9 mouse cellular contexts compared by ENCODE assay signal in the genomic region with DNA sequence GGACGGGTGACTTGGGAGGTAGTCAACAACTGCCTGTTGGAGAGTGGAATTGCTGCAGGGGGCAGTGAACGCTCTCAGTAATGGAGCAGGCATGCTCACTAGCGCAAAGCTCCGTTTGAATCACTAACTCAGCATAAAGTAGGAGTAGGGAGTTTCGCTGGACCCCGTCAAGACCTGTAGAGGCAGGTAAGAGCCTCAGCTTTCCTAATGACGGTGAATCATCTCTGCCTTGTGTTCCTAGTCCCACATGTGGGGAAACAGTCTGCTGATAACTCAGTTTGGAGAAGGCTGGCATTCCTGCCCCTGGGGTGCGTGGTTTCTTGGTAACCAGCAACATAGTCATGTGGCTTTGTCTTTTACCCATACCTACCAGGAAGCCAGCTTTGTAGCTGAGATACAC. TPM values are rescaled to one million over a fixed set of nuclear protein-coding genes. Genes with fewer than 3 reads are reported as not detected.
DNase-seq lines count a peak whose midpoint lies in the region; ATAC-seq and TF ChIP-seq lines count a peak whose summit lies in the region.
"Had no signal": no experiment of that assay in that cellular context is flagged by ENCODE, and none has a peak within 500 bp of the region (broad histone marks: within the 10 kb centered on the region; RNA-seq: fewer than 3 reads in every experiment).

No protein-coding gene starts in this region.

- no peak overlapping the region for H3K9ac ChIP-seq in heart, embryonic 14.5 days (ENCODE audit: low read length)

- peaks cover 3% of the 10 kb centered on the region; the same call in 1 of the 2 replicates for H3K9me3 ChIP-seq in heart, embryonic 14.5 days (ENCODE audit: control insufficient read depth, low read length)

- ATAC-seq in heart, embryonic 14.5 days (ENCODE audit: insufficient number of reproducible peaks, insufficient read depth, low FRiP score, low read depth): no peak
- ATAC-seq in monocyte, adult 5-6 weeks (replicated peaks; ENCODE audit: insufficient number of reproducible peaks, low FRiP score, low TSS enrichment, poor library complexity, severe bottlenecking): no peak

- H3K27me3 ChIP-seq in heart, embryonic 14.5 days (ENCODE audit: control insufficient read depth, insufficient read depth, low read length): no peaks in the 10 kb centered on the region

- DNase-seq in 3T3-L1 (ENCODE audit: low read depth, low spot score) (peak; percentile 64), NIH3T3 (ENCODE audit: low read depth) (peak; percentile 66)
- DNase-seq in kidney, postnatal 36 days: peak; percentile 53 to 59
- no peak for DNase-seq in layer of hippocampus, postnatal 14 days (ENCODE audit: low spot score in 2 of 2)
- DNase-seq in gastrocnemius, adult 8-10 months (ENCODE audit: low spot score in 2 of 2): no peak

- H3K4me2 ChIP-seq in heart, embryonic 14.5 days (ENCODE audit: low read length): peak overlapping the region; percentile 71; the same call in 1 of the 2 replicates

- no peak overlapping the region for H3K27ac ChIP-seq in heart, embryonic 14.5 days (replicated peaks in 1 of 2; ENCODE audit: control insufficient read depth in 1 of 2, insufficient read depth in 1 of 2, low read depth in 2 of 2, low read length in 2 of 2)
- H3K27ac ChIP-seq in olfactory bulb, adult 2 months (ENCODE audit: insufficient read depth, low read depth, low read length): no peak overlapping the region

- no peak for TF ChIP-seq CTCF in olfactory bulb, adult 2 months (IDR thresholded peaks at IDR 0.05; ENCODE audit: insufficient read depth, low read depth, low read length)

- TF ChIP-seq POLR2A in olfactory bulb, adult 2 months (IDR thresholded peaks at IDR 0.05; ENCODE audit: insufficient read depth, low read depth, low read length): no peak

- 0 out of 4 replicates have a peak overlapping the region, but pooled peaks of 1 of the 2 experiments have one; percentile 0 for H3K4me3 ChIP-seq in heart, embryonic 14.5 days (ENCODE audit: control insufficient read depth in 1 of 2, insufficient read depth in 1 of 2, low read depth in 1 of 2, low read length in 2 of 2)
- peak overlapping the region; percentile 3; the same call in 1 of the 2 replicates for H3K4me3 ChIP-seq in olfactory bulb, adult 2 months (ENCODE audit: insufficient read depth, low read depth, low read length)

- H3K36me3 ChIP-seq in heart, embryonic 14.5 days (ENCODE audit: control insufficient read depth, insufficient read depth, low read length): peaks cover 46% of the 10 kb centered on the region

- H3K4me1 ChIP-seq in heart, embryonic 14.5 days (ENCODE audit: control insufficient read depth in 2 of 2, insufficient read depth in 2 of 2, low read length in 2 of 2): peaks cover 7 to 27% of the 10 kb centered on the region in 2 experiments
- peaks cover 22% of the 10 kb centered on the region for H3K4me1 ChIP-seq in olfactory bulb, adult 2 months (ENCODE audit: control insufficient read depth, insufficient read depth, low read length)

- 62% methylated on average over 8 of the region's 8 CpGs for WGBS in heart, embryonic 14.5 days
- 29% methylated on average over 8 of the region's 8 CpGs for WGBS in olfactory bulb, adult 2 months

RNA-seq across cellular contexts. Expression of gene Dzip1l, which starts 3.0 kb away (rescaled TPM):
- polyA plus RNA-seq in heart, embryonic 14.5 days (2014; fragmentation: Nextera tagmentation; extraction: Ambion mirVana): 13.7 and 14.6 TPM in 2 replicates
- polyA plus RNA-seq in olfactory bulb, adult 2 months (2012; ENCODE audit: insufficient read depth, insufficient read length, low replicate concordance, missing spikeins): not detected in 2 replicates
- total RNA-seq in monocyte, adult 5-6 weeks (2017): not detected in 3 replicates
- 10 to 100 TPM; 24.7 to 29.2 TPM for total RNA-seq in layer of hippocampus, postnatal 14 days (2021)
- total RNA-seq in gastrocnemius, adult 8-10 months (2022): 1 to 10 TPM; 1.1 to 2.1 (median 1.4) TPM

RNA-seq across cellular contexts. Expression of gene A4gnt, which starts 20.0 kb away (rescaled TPM):
- not detected in 2 replicates for polyA plus RNA-seq in heart, embryonic 14.5 days (2014; fragmentation: Nextera tagmentation; extraction: Ambion mirVana)
- polyA plus RNA-seq in olfactory bulb, adult 2 months (2012; ENCODE audit: insufficient read depth, insufficient read length, low replicate concordance, missing spikeins): not detected in 2 replicates
- total RNA-seq in monocyte, adult 5-6 weeks (2017): not detected in 3 replicates
- total RNA-seq in layer of hippocampus, postnatal 14 days (2021): not detected
- total RNA-seq in gastrocnemius, adult 8-10 months (2022): not detected
- polyA plus RNA-seq: limb, embryonic 11.5 days had no signal

RNA-seq across cellular contexts. Expression of gene Dbr1, which starts 56.7 kb away (rescaled TPM):
- 13.0 and 13.2 TPM in 2 replicates for polyA plus RNA-seq in heart, embryonic 14.5 days (2014; fragmentation: Nextera tagmentation; extraction: Ambion mirVana)
- not detected in 2 replicates for polyA plus RNA-seq in olfactory bulb, adult 2 months (2012; ENCODE audit: insufficient read depth, insufficient read length, low replicate concordance, missing spikeins)
- total RNA-seq in monocyte, adult 5-6 weeks (2017): 44.1 to 75.6 TPM (median 51.6 TPM) in 3 replicates
- total RNA-seq in layer of hippocampus, postnatal 14 days (2021): 10 to 100 TPM; 10.4 to 13.5 TPM
- total RNA-seq in gastrocnemius, adult 8-10 months (2022): 1 to 10 TPM; 4.0 to 6.5 (median 5.5) TPM

Comparison
In these comparisons a context has a peak if more than half of its experiments do, and no peak if none do; other contexts are left out.
1. DNase-seq: peak in 3T3-L1 (single experiment), NIH3T3 (single experiment) and kidney, postnatal 36 days (2 of 2); none in layer of hippocampus, postnatal 14 days (0 of 2) and gastrocnemius, adult 8-10 months (0 of 2).
2. RNA of gene Dzip1l, which starts 3.0 kb away (total RNA-seq): 24.7 to 29.2 TPM in layer of hippocampus, postnatal 14 days; 1.1 to 2.1 TPM in gastrocnemius, adult 8-10 months and not detected in monocyte, adult 5-6 weeks; every median in the first group is over 4 times any median in the second.